Mouse (Mus musculus): ENCODE data around the gene She.

DNA sequence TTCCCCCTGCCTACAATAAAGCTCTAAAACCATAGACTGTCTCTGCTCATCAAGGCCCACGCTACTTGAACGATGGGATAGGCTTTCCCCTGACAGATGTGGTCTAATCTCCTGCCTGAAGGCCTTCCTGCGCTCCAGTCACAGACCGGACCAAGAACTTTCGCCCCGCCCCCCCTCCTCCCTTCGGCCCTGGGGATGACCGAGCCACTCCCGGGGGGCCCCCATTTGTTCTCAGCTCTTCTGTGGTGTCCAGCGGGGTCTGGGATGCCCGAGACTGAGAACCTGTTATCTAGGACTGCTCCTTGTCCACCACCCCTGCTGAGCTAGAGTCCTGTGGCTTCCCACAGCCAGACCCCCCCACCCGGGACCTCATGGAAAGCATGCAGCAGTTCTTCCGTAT, 31.7 kb upstream of the She start:
- TF ChIP-seq TAL1 (IDR thresholded peaks at IDR 0.05; ENCODE audit: low read length) (no peak), GATA1 (IDR thresholded peaks at IDR 0.05; ENCODE audit: low read length) (no peak)

All from erythroblast, embryonic 14.5 days (primary cell).